Mouse (Mus musculus): ENCODE results near the gene Pced1b. TPM values are rescaled to one million over a fixed set of nuclear protein-coding genes. Genes with fewer than 3 reads are reported as not detected.

Gene Pced1b
- polyA plus RNA-seq, 1 experiment from 2014 or later = 5.7 TPM

DNA sequence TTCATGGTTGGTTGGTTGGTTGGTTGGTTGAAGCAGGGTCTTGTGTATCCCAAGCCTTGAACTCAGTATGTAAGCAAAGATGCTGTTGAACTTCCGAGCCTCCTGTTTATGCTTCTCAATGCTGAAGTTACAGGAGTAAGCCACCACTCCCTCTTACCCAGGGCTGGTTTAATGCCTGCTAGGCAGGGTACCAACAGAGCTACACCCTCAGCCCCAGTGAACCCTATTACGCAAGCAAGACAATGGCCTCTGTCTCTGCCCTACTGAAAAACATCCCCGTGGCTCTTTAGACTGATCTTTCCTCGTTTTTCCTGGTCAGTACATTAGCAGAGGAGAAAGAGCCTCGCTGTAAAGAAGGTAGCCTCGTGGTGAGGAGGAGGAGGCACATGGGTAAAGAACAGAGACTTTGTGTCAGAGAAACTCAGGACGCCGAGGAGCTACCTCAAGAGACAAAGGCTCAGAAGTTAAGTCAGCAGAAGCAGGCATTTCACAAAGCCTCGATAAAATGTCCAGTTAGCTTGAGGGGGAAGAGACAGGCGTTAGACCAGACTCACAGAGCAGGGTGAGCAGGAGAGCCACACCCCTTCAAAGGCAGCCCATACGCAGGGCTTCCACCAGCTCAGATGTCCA lies 13.2 kb downstream of the Pced1b start:
- Histone ChIP-seq H3K27me3 (ENCODE audit: control insufficient read depth, insufficient read depth, low read length) (no peaks in the 10 kb centered on the region), H3K36me3 (ENCODE audit: control insufficient read depth, insufficient read depth, low read length) (no peaks in the 10 kb centered on the region), H3K27ac (replicated peaks; ENCODE audit: low read depth, low read length) (no peak overlapping the region), H3K4me3 (replicated peaks; ENCODE audit: low read depth, low read length) (no peak overlapping the region), H3K4me2 (ENCODE audit: low read length) (no peak overlapping the region), H3K9ac (replicated peaks; ENCODE audit: low read length) (no peak overlapping the region), H3K9me3 (ENCODE audit: control insufficient read depth, low read length) (no peaks in the 10 kb centered on the region), H3K4me1 (ENCODE audit: control insufficient read depth, insufficient read depth, low read length) (no peaks in the 10 kb centered on the region)
- WGBS = 81% methylated on average over 11 of the region's 11 CpGs
- DNase-seq (no peak), ATAC-seq (ENCODE audit: low FRiP score, low TSS enrichment) (no peak)

DNA sequence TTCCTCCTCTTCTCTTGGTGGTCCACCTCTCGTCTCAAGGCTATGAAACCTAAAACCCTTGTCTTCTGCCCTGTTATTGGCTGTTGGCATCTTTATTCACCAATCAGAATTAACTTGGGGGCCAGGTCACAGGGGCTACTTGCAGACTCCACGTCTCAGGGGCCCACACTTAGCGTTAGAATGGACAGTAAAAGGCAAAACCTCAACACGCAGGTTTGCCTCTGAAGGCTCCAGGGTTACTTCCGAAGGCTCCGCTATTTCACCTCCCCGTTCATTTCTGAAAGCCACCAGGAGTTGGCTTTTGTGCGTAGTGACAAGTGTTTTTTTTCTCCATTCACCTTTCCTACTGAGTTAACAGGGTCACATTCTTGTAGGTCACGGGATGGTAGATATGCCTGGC lies 15.3 kb downstream of the Pced1b start:
- H3K9ac ChIP-seq (replicated peaks; ENCODE audit: low read length) = no peak overlapping the region
- H3K36me3 ChIP-seq (ENCODE audit: control insufficient read depth, insufficient read depth, low read length) = no peaks in the 10 kb centered on the region
- no peak overlapping the region for H3K4me3 ChIP-seq (replicated peaks; ENCODE audit: low read depth, low read length)
- H3K4me1 ChIP-seq (ENCODE audit: control insufficient read depth, insufficient read depth, low read length) = no peaks in the 10 kb centered on the region
- H3K9me3 ChIP-seq (ENCODE audit: control insufficient read depth, low read length) = no peaks in the 10 kb centered on the region
- WGBS = 77% methylated on average over 9 of the region's 9 CpGs
- H3K4me2 ChIP-seq (ENCODE audit: low read length) = no peak overlapping the region
- no peaks in the 10 kb centered on the region for H3K27me3 ChIP-seq (ENCODE audit: control insufficient read depth, insufficient read depth, low read length)
- no peak for DNase-seq
- no peak for ATAC-seq (ENCODE audit: low FRiP score, low TSS enrichment)
- no peak overlapping the region for H3K27ac ChIP-seq (replicated peaks; ENCODE audit: low read depth, low read length)

DNA sequence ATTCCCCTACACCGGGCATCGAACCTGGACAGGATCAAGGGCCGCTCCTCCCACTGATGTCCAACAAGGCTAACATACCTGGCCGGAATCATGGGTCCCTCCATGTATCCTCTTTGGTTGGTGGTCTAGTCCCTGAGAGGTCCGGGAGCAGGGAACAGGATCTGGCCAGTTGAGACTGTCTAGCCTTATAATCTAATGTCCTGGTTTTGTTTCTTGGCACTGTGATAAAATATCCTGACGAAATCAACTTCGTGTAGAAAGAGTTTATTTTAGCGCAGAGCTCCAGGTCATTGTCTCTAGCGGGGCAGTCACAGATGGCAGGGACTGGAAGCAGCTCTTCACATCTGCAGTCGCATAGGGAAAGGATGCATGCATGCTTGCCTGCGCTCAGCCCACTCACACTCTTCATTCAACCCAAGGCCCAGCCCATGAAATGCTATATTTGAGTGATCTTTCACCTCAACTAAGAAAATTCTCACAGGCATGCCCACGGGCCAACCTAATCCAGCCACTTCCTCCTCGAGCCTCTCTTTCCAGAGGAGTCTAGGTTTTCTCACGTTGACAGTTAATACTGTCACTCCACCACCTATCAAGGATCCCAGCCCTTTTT lies 19.4 kb downstream of the Pced1b start:
- WGBS = 87% methylated on average over 14 of the region's 14 CpGs

DNA sequence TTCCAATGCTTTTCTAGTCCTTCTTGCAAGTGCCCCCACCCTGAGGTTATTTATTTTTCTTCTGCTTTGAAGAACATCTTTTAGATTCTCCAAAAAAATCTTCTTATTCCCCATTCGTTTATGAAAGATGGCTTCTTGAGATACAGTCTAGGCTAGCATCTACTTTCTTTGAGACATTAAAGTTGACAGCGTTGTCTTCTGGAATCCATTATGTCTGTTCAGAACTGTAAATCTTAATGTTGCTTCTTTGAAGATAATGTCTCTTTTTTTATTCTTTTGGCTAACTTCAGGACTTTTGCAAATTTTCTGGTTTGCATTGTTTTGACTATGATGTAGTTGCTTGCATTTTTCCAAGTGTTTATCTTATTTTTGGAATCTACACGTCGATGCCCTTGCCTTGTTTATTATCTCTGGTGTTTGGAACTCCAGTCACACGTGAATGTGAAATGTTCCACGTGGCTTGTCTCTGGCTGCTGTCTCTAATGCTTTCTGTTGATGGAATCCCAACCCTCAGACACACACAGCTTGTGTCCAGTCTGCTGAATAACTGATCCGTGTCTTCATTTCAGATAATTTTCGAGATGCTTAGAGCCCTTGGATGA lies 20.3 kb downstream of the Pced1b start:
- DNase-seq (no peak), ATAC-seq (ENCODE audit: low FRiP score, low TSS enrichment) (no peak)
- Histone ChIP-seq H3K4me1 (ENCODE audit: control insufficient read depth, insufficient read depth, low read length) (no peaks in the 10 kb centered on the region), H3K36me3 (ENCODE audit: control insufficient read depth, insufficient read depth, low read length) (no peaks in the 10 kb centered on the region), H3K9me3 (ENCODE audit: control insufficient read depth, low read length) (no peaks in the 10 kb centered on the region), H3K4me2 (ENCODE audit: low read length) (no peak overlapping the region), H3K27ac (replicated peaks; ENCODE audit: low read depth, low read length) (no peak overlapping the region), H3K9ac (replicated peaks; ENCODE audit: low read length) (no peak overlapping the region), H3K27me3 (ENCODE audit: control insufficient read depth, insufficient read depth, low read length) (no peaks in the 10 kb centered on the region), H3K4me3 (replicated peaks; ENCODE audit: low read depth, low read length) (no peak overlapping the region)
- WGBS = 75% methylated on average over 8 of the region's 8 CpGs

More for the DNA sequence above, 19.4 kb downstream of the Pced1b start:
- Histone ChIP-seq H3K4me2 (ENCODE audit: low read length) (no peak overlapping the region), H3K27ac (replicated peaks; ENCODE audit: low read depth, low read length) (no peak overlapping the region), H3K4me3 (replicated peaks; ENCODE audit: low read depth, low read length) (no peak overlapping the region), H3K9me3 (ENCODE audit: control insufficient read depth, low read length) (no peaks in the 10 kb centered on the region), H3K27me3 (ENCODE audit: control insufficient read depth, insufficient read depth, low read length) (no peaks in the 10 kb centered on the region), H3K9ac (replicated peaks; ENCODE audit: low read length) (no peak overlapping the region), H3K4me1 (ENCODE audit: control insufficient read depth, insufficient read depth, low read length) (no peaks in the 10 kb centered on the region), H3K36me3 (ENCODE audit: control insufficient read depth, insufficient read depth, low read length) (no peaks in the 10 kb centered on the region)
- no peak for ATAC-seq (ENCODE audit: low FRiP score, low TSS enrichment)
- no peak for DNase-seq

DNA sequence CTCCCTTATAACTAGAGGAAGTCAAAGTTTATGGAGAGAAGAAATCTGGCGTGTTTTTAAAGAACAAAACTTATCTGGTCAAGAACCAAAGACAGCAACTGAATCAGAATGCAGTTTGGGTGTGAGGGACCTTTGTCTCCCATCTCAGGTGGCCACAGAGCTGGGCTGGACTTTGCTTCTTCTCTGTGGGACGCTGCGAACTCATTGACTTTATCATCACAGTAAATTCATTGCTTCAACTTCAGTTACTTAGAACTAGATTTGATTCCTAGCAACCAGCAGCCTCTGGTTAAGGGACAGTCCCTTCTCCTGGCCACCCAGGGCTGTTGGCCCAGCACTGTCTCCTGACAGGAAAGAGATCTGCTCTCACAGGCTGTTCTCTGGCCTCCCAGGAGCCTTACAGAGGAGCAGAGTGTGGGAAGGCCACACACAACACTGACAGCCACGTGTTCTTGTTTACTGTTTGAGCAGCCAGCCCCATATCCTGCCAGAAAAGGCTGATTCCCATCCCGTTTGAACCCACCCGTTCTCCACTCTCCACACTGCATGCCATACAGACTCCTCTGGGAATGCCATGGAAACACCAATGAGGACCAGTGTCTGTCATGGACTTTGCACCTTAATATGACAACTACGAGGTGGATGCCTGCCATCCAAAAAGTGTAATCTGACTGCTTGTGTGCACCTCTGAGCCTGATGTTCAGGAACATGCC lies 25.2 kb downstream of the Pced1b start:
- ATAC-seq (ENCODE audit: low FRiP score, low TSS enrichment) (no peak), DNase-seq (no peak)
- 45% methylated on average over 7 of the region's 7 CpGs for WGBS

DNA sequence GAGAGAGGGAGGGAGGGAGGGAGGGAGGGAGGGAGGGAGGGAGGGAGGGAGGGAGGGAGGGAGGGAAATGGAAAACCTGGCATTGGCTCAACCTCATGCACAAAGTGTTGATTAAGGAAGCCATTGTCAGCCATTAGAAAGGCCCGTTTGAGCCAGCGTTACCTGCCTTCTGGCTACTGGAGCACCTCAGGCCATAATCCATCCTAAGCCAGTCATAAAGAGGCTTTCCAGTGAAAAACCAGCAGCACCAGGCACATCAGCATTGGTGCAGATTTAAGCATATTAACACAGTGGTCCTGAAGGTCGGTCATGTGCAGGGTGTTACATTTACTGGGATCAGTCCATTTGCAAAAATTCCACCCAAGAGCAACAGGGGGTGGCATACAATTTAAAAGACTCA lies 25.9 kb downstream of the Pced1b start:
- no peak overlapping the region for H3K4me3 ChIP-seq (replicated peaks; ENCODE audit: low read depth, low read length)
- H3K4me1 ChIP-seq (ENCODE audit: control insufficient read depth, insufficient read depth, low read length) = peaks cover 13% of the 10 kb centered on the region; the same call in 1 of the 2 replicates
- H3K4me2 ChIP-seq (ENCODE audit: low read length) = no peak overlapping the region
- H3K36me3 ChIP-seq (ENCODE audit: control insufficient read depth, insufficient read depth, low read length) = no peaks in the 10 kb centered on the region
- H3K9me3 ChIP-seq (ENCODE audit: control insufficient read depth, low read length) = no peaks in the 10 kb centered on the region
- H3K27me3 ChIP-seq (ENCODE audit: control insufficient read depth, insufficient read depth, low read length) = no peaks in the 10 kb centered on the region
- no peak overlapping the region for H3K27ac ChIP-seq (replicated peaks; ENCODE audit: low read depth, low read length)
- H3K9ac ChIP-seq (replicated peaks; ENCODE audit: low read length) = no peak overlapping the region
- ATAC-seq (ENCODE audit: low FRiP score, low TSS enrichment) (no peak), DNase-seq (no peak)
- WGBS = 67% methylated on average over 3 of the region's 3 CpGs

More for the DNA sequence above, 25.2 kb downstream of the Pced1b start:
- Histone ChIP-seq H3K9me3 (ENCODE audit: control insufficient read depth, low read length) (no peaks in the 10 kb centered on the region), H3K4me1 (ENCODE audit: control insufficient read depth, insufficient read depth, low read length) (peaks cover 7% of the 10 kb centered on the region; the same call in 1 of the 2 replicates), H3K27ac (replicated peaks; ENCODE audit: low read depth, low read length) (no peak overlapping the region), H3K4me3 (replicated peaks; ENCODE audit: low read depth, low read length) (no peak overlapping the region), H3K4me2 (ENCODE audit: low read length) (no peak overlapping the region), H3K27me3 (ENCODE audit: control insufficient read depth, insufficient read depth, low read length) (no peaks in the 10 kb centered on the region), H3K9ac (replicated peaks; ENCODE audit: low read length) (no peak overlapping the region), H3K36me3 (ENCODE audit: control insufficient read depth, insufficient read depth, low read length) (no peaks in the 10 kb centered on the region)

DNA sequence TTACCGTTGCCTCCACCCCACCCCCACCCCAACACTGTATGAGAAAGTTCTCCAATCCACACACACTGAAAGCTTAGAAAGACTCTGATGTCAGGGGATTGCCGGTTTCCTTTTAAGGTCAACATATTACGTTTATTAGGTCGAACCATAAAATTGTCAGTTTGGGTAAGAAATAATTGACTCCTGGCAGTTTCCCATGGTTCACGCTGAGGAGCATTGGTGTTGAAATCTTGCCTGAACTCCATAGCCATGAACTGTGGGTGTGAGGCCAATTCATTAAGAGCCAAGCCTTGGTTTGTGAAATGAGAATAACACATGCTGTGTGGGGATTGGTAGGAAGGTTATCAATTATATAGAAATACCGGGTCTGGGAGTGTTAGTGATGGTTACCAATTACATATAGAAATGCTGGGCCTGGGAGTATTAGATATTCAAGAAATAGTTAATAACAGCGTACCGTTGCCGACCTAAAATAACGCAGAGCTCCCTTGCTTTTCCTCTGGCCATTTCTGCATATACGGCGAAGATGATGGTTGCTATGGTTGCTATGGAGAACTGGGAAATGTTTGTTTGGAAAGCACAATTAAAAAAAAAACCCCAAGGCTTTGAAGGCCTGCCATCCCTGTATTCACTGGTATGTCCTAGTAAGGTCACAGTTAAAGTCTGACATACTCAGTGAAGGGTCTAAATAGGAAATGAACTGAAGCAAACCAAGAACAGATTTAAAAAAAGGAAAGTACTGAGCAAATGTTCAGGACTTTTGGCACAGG lies 28.9 kb downstream of the Pced1b start:
- DNase-seq (no peak), ATAC-seq (ENCODE audit: low FRiP score, low TSS enrichment) (no peak)
- Histone ChIP-seq H3K4me1 (ENCODE audit: control insufficient read depth, insufficient read depth, low read length) (peaks cover 17% of the 10 kb centered on the region; the same call in 1 of the 2 replicates), H3K27ac (replicated peaks; ENCODE audit: low read depth, low read length) (no peak overlapping the region), H3K4me3 (replicated peaks; ENCODE audit: low read depth, low read length) (no peak overlapping the region), H3K9me3 (ENCODE audit: control insufficient read depth, low read length) (no peaks in the 10 kb centered on the region), H3K4me2 (ENCODE audit: low read length) (no peak overlapping the region), H3K36me3 (ENCODE audit: control insufficient read depth, insufficient read depth, low read length) (no peaks in the 10 kb centered on the region), H3K9ac (replicated peaks; ENCODE audit: low read length) (no peak overlapping the region), H3K27me3 (ENCODE audit: control insufficient read depth, insufficient read depth, low read length) (no peaks in the 10 kb centered on the region)
- 80% methylated on average over 12 of the region's 12 CpGs for WGBS

DNA sequence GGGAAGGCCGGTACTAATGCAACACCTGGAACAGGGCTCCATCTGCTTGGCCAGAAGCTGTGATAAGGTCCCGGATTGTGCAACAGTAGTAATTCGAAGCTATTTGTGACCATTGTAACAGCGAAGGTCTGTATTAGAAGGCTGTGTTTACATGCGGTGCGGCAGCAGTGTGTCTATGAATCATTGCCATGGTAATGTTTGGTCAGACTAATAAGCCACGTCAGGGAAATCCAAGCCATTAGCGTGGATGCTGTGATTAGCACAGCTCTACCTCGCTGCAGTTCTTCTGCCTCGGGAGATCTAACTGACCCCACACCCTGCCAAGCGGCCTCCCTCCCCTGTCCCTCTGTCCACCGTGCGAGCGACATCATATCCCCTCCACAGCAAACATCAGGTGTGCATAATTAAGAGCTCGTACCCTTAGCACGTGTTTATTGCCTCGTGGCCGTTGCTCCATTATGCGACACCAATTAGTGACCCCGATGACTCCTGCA lies 29.8 kb downstream of the Pced1b start:
- Histone ChIP-seq H3K36me3 (ENCODE audit: control insufficient read depth, insufficient read depth, low read length) (no peaks in the 10 kb centered on the region), H3K4me2 (ENCODE audit: low read length) (peak overlapping the region; percentile 3; the same call in 1 of the 2 replicates), H3K4me1 (ENCODE audit: control insufficient read depth, insufficient read depth, low read length) (peaks cover 17% of the 10 kb centered on the region; the same call in 1 of the 2 replicates), H3K9me3 (ENCODE audit: control insufficient read depth, low read length) (no peaks in the 10 kb centered on the region), H3K27me3 (ENCODE audit: control insufficient read depth, insufficient read depth, low read length) (no peaks in the 10 kb centered on the region), H3K9ac (replicated peaks; ENCODE audit: low read length) (no peak overlapping the region), H3K4me3 (replicated peaks; ENCODE audit: low read depth, low read length) (no peak overlapping the region), H3K27ac (replicated peaks; ENCODE audit: low read depth, low read length) (peak overlapping the region; percentile 34; the same call in 1 of the 2 replicates)
- WGBS = 46% methylated on average over 20 of the region's 20 CpGs
- DNase-seq = peak; percentile 58
- no peak for ATAC-seq (ENCODE audit: low FRiP score, low TSS enrichment)
